Mouse (Mus musculus) gonadal fat pad, adult 2 months (tissue): ENCODE measurements around the gene 4930432M17Rik. TPM values are rescaled to one million over a fixed set of nuclear protein-coding genes. Genes with fewer than 3 reads are reported as not detected.

Source experiments
- DNase-seq: peaks from one replicate; pipeline ENCODE4 v3.0.0-alpha.2; 2012; ENCODE audit warnings: low read depth
- polyA plus RNA-seq: library from polyadenylated mRNA; depleted of rRNA; stranded (reverse); fragments of >200 nt; gene quantifications from 2 replicates; pipeline ENCODE4 v1.2.3, GENCODE M21; 2012

Gene 4930432M17Rik
- polyA plus RNA-seq, 1 experiment, result not detected

GRCm38 (mm10) chr3:121672135-121672790, 1.7 kb downstream of the 4930432M17Rik start:
- no peak for DNase-seq

GRCm38 (mm10) chr3:121678935-121679334, 8.4 kb downstream of the 4930432M17Rik start:
- no peak for DNase-seq

GRCm38 (mm10) chr3:121679443-121679842, 8.9 kb downstream of the 4930432M17Rik start:
- no peak for DNase-seq

- no peak for DNase-seq
These were observed 9.6 kb downstream of the 4930432M17Rik start for GRCm38 (mm10) chr3:121680187-121680586.

GRCm38 (mm10) chr3:121682439-121683411, 12.2 kb downstream of the 4930432M17Rik start:
- no peak for DNase-seq

GRCm38 (mm10) chr3:121684552-121684951, 14.0 kb downstream of the 4930432M17Rik start:
- DNase-seq, result no peak

- DNase-seq, result no peak
These were observed 14.4 kb downstream of the 4930432M17Rik start for GRCm38 (mm10) chr3:121684963-121685362.

- DNase-seq, result no peak
These were observed 15.4 kb downstream of the 4930432M17Rik start for GRCm38 (mm10) chr3:121685985-121686384.

GRCm38 (mm10) chr3:121686408-121686911, 15.9 kb downstream of the 4930432M17Rik start:
- no peak for DNase-seq

GRCm38 (mm10) chr3:121687741-121688140, 17.2 kb downstream of the 4930432M17Rik start:
- DNase-seq, result peak; percentile 84

GRCm38 (mm10) chr3:121689029-121689428, 18.5 kb downstream of the 4930432M17Rik start:
- no peak for DNase-seq

GRCm38 (mm10) chr3:121689697-121690096, 19.1 kb downstream of the 4930432M17Rik start:
- no peak for DNase-seq

- DNase-seq, result no peak
These were observed 22.6 kb downstream of the 4930432M17Rik start for GRCm38 (mm10) chr3:121693001-121693730.

GRCm38 (mm10) chr3:121693746-121694145, 23.2 kb downstream of the 4930432M17Rik start:
- DNase-seq, result no peak

GRCm38 (mm10) chr3:121697169-121697568, 26.6 kb downstream of the 4930432M17Rik start:
- no peak for DNase-seq

GRCm38 (mm10) chr3:121699401-121699800, 28.8 kb downstream of the 4930432M17Rik start:
- no peak for DNase-seq

- DNase-seq, result no peak
These were observed 29.3 kb downstream of the 4930432M17Rik start for GRCm38 (mm10) chr3:121699849-121700248.

GRCm38 (mm10) chr3:121700364-121700952, 29.9 kb downstream of the 4930432M17Rik start:
- DNase-seq, result no peak

GRCm38 (mm10) chr3:121703155-121703879, 32.8 kb downstream of the 4930432M17Rik start:
- DNase-seq, result no peak

- no peak for DNase-seq
These were observed 33.3 kb downstream of the 4930432M17Rik start for GRCm38 (mm10) chr3:121703880-121704243.

GRCm38 (mm10) chr3:121706087-121706486, 35.5 kb downstream of the 4930432M17Rik start:
- DNase-seq, result no peak
